Mouse (Mus musculus) erythroblast, embryonic 14.5 days (primary cell): ENCODE results near the gene Kmt2d. TPM values are rescaled to one million over a fixed set of nuclear protein-coding genes. Genes with fewer than 3 reads are reported as not detected.
A peak's percentile ranks its signal among the peaks of the same experiment; 100 is the strongest.

Experiments
- H3K27me3 ChIP-seq: 2 replicates; pipeline ENCODE4 v1.6.1; 2012; ENCODE audit warnings: inconsistent platforms; ENCODE audit not compliant: control insufficient read depth
- H3K36me3 ChIP-seq: 2 replicates; pipeline ENCODE4 v1.6.1; 2012; ENCODE audit warnings: mild to moderate bottlenecking, inconsistent platforms; ENCODE audit not compliant: control insufficient read depth
- H3K4me1 ChIP-seq: 2 replicates; pipeline ENCODE4 v1.6.1; 2012; ENCODE audit warnings: inconsistent platforms; ENCODE audit not compliant: control insufficient read depth
- H3K4me3 ChIP-seq: replicated peaks from 2 replicates; pipeline ENCODE3; 2012; ENCODE audit warnings: moderate library complexity, mild to moderate bottlenecking, inconsistent platforms
- H3K9me3 ChIP-seq: 2 replicates; pipeline ENCODE4 v1.6.1; 2012; ENCODE audit warnings: low read length, inconsistent platforms, mixed read lengths; ENCODE audit not compliant: control insufficient read depth
- GATA1 ChIP-seq: IDR thresholded peaks from 2 replicates; pipeline ENCODE4 v1.6.1; 2012; ENCODE audit warnings: low read length, inconsistent platforms, mixed read lengths
- TAL1 ChIP-seq: IDR thresholded peaks from 3 replicates; pipeline ENCODE4 v1.6.1; 2012; ENCODE audit warnings: low read length, inconsistent platforms, mixed read lengths
- polyA plus RNA-seq: library from polyadenylated mRNA; stranded (reverse); fragments of >175 nt; gene quantifications from 2 replicates; pipeline ENCODE4 v1.2.3, GENCODE M21; 2012

Gene Kmt2d
- polyA plus RNA-seq, 1 experiment = 2.6 TPM

DNA sequence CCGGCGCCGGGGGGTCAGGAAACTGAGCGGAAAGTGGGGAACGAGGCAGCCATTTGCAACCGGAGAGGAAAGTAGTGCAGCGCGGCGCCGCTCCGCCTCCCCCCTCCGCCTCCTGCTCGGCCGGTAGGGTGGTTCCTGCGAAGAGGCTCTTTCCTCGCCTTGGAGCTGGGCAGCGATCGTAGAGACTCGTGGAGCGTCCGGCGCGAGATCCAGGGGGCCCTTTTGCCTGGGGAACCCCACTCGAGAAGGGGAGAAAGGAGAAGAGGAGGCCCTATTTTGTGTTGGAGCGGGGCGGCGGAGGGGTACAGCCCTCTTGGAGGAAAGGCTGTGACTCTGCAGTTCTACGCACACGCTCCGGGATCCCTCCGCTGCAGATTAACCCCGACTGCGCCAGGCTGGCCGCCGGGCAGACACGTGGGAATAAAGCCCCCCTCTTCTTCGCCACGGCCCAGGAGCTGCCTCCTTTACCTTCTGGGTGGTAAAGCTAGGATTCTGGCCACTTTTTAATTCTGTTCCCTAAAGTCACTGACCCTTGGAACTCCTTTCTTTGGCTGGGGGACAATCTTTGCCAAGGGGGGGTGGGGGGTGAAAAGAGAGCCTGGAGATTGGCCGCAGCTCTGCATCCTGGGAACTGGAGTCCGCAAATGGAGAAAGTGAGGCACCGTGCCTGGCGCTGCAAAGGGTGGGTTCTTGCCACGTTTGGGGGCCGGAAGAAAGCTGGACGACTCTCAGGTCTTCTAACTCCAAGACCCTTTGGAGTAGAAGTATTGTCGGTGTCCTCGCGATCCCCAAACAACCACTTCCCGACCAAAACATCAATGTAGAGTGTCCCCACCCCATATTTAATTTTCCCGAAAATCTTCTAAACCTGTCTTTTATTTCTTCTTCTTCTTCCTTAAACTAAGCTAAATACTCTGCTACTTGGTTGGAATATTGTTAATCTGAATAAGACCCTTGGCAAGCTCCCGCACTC is 1.2 kb upstream of the Kmt2d start:
- peaks cover 51% of the 10 kb centered on the region for H3K4me1 ChIP-seq
- no peaks in the 10 kb centered on the region for H3K27me3 ChIP-seq
- H3K36me3 ChIP-seq = peaks cover 18% of the 10 kb centered on the region
- TF ChIP-seq TAL1 = no peak
- no peak for TF ChIP-seq GATA1
- no peaks in the 10 kb centered on the region for H3K9me3 ChIP-seq
- H3K4me3 ChIP-seq = peak overlapping the region; percentile 99

DNA sequence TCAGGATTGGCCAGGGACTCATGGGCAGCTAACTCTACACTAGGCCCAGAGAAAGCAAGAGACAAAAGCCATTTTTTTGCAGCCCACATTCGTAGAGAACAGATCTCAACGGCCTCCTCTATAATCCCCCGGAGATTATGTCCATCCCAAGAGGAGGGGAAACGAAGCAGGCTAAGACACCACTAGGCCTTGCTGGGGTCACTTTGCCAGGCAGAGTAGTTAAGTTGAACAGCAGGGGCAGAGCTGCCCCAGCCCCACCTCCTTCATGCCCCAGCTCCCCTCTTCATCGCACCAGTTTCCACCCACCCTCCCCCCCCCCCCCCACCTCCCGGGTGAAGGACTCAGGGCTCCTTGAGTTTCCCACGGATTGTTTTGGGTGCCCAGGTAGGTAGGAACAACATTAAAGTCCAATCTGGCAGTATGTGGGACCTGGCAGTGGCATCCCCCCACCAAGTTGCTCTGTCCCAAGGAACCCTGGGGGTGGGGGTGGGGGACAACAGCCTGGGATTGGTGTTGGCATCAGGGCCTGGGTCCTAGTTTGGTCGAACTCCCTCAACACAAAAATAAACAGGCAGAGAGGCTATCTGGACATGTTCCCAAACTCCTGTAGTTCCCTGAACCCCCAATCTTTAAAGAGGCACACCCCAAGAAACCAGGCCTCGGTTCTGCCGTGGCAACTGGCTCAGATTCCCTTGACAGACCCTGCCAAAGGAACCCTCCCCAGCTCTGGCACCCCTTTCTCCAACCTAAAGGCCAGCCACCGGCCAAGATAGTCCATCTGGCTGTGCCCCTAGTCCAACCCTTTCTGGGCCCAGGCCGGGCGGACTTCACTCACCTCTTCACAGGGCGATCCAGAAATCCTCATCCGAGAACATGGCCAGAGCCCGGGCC is 580 bp downstream of the Kmt2d start:
- H3K27me3 ChIP-seq = no peaks in the 10 kb centered on the region
- H3K4me3 ChIP-seq = peak overlapping the region; percentile 99
- H3K9me3 ChIP-seq = no peaks in the 10 kb centered on the region
- H3K4me1 ChIP-seq = peaks cover 56% of the 10 kb centered on the region
- TF ChIP-seq GATA1 = no peak
- TF ChIP-seq TAL1 = no peak
- H3K36me3 ChIP-seq = peaks cover 35% of the 10 kb centered on the region

DNA sequence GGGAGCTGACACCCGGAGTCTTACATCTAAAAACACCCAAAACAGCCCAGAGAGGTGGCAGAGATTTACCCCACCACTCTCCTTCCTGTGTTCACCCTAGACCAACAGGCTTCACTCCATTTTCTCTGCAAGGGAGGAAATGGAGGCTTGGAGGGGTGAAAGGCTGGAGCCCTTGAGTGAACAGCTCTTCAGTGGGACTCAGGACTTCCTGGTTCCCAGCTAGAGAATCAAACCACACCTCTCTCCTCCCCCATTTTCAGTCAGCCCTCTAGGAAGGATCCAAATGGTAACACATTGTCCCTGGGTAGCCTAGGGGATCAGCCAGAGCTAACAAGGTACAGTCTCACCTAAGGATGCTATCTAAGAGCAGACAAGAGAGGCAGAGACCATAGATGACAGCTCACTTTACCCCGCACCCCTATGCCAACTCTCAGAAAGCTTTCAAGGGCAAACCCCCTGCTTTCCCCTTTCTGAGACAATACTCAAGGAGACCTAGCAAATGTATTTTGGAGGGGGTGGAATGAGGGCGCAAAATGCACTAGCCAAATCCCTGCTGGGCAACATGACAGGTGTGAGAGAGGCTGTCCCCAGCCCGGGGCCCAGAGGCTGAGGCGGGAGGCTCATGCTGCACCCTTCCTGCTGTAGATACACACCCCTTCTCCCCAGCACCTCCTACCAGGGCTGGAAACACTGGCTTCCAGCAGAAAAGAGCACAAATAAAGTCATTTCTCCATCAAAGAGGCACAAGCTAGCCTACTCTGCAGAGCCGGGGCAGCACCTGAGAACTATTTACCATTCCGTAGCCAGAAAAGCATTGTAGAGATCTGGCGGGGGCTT is 1.4 kb downstream of the Kmt2d start:
- H3K36me3 ChIP-seq = peaks cover 44% of the 10 kb centered on the region
- H3K4me1 ChIP-seq = peaks cover 56% of the 10 kb centered on the region
- no peaks in the 10 kb centered on the region for H3K9me3 ChIP-seq
- no peaks in the 10 kb centered on the region for H3K27me3 ChIP-seq
- TF ChIP-seq TAL1 (no peak), GATA1 (no peak)
- H3K4me3 ChIP-seq = peak overlapping the region; percentile 99

GRCm38 (mm10) chr15:98868346-98869063 is 2.5 kb downstream of the Kmt2d start:
- H3K36me3 ChIP-seq = peaks cover 55% of the 10 kb centered on the region
- TF ChIP-seq GATA1 (no peak), TAL1 (no peak)
- peaks cover 56% of the 10 kb centered on the region for H3K4me1 ChIP-seq
- no peaks in the 10 kb centered on the region for H3K27me3 ChIP-seq
- peak overlapping the region; percentile 99 for H3K4me3 ChIP-seq
- H3K9me3 ChIP-seq = no peaks in the 10 kb centered on the region

GRCm38 (mm10) chr15:98867321-98867720 is 3.7 kb downstream of the Kmt2d start:
- Histone ChIP-seq H3K9me3 (no peaks in the 10 kb centered on the region), H3K4me3 (peak overlapping the region; percentile 99), H3K4me1 (peaks cover 45% of the 10 kb centered on the region), H3K36me3 (peaks cover 67% of the 10 kb centered on the region), H3K27me3 (no peaks in the 10 kb centered on the region)
- TF ChIP-seq TAL1 (no peak), GATA1 (no peak)

DNA sequence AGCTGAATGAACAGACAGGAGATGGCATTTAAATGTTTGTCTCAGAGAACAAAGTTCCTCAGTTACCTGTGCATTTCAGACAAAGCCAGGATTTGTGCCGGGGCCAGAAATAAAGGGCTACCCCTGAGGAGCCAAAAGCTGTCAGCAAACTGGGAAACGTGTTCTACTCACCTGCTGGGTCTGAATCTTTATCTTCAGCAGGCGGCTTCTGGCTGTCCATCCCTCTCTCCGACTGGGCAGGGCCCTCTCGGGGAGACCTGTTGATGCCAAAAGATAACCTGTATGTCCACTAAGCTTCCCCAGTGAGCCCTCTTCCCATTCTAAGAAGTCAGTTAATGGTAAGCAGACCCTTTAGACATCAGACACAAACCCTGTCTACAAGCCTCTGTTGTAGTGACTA is 4.5 kb downstream of the Kmt2d start:
- TF ChIP-seq TAL1 = no peak
- no peak for TF ChIP-seq GATA1

GRCm38 (mm10) chr15:98865771-98866170 is 5.2 kb downstream of the Kmt2d start:
- Histone ChIP-seq H3K36me3 (peaks cover 82% of the 10 kb centered on the region), H3K27me3 (no peaks in the 10 kb centered on the region), H3K4me3 (no peak overlapping the region), H3K4me1 (peaks cover 41% of the 10 kb centered on the region), H3K9me3 (no peaks in the 10 kb centered on the region)
- TF ChIP-seq TAL1 = no peak
- TF ChIP-seq GATA1 = no peak

More for the DNA sequence above, 4.5 kb downstream of the Kmt2d start:
- peaks cover 43% of the 10 kb centered on the region for H3K4me1 ChIP-seq
- H3K36me3 ChIP-seq = peaks cover 75% of the 10 kb centered on the region
- no peak overlapping the region for H3K4me3 ChIP-seq
- no peaks in the 10 kb centered on the region for H3K9me3 ChIP-seq
- no peaks in the 10 kb centered on the region for H3K27me3 ChIP-seq

DNA sequence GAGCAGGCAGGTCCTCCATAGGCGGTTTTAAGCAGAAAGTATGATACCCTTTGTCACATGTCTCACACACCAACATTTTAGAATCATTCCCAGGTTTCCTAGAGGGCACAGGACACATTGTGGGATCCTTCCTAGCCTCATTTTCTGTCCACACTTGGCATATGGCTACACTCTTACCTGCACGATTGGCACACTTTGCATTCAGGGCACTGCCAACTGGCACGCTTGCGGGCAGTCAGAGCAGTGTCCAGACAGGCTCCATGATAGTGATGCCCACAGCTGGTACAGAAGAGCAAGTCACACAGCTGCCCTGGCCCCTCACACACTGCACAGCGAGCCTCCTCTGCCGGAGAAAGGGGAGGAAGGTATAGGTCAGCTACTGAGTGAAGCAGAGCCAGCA is 6.1 kb downstream of the Kmt2d start:
- TF ChIP-seq TAL1 (no peak), GATA1 (no peak)
- H3K36me3 ChIP-seq = peaks cover 90% of the 10 kb centered on the region
- no peaks in the 10 kb centered on the region for H3K9me3 ChIP-seq
- peaks cover 33% of the 10 kb centered on the region for H3K4me1 ChIP-seq
- no peak overlapping the region for H3K4me3 ChIP-seq
- no peaks in the 10 kb centered on the region for H3K27me3 ChIP-seq
